Mouse (Mus musculus) cerebellum, postnatal 14 days (tissue): ENCODE measurements around the gene Zfp69.

Experiments
- DNase-seq, 2 experiments: peaks; one replicate each; pipeline ENCODE4 v3.0.0; 2021; ENCODE audit warnings: mixed read lengths in 2 of 2

The Zfp69 gene

DNA sequence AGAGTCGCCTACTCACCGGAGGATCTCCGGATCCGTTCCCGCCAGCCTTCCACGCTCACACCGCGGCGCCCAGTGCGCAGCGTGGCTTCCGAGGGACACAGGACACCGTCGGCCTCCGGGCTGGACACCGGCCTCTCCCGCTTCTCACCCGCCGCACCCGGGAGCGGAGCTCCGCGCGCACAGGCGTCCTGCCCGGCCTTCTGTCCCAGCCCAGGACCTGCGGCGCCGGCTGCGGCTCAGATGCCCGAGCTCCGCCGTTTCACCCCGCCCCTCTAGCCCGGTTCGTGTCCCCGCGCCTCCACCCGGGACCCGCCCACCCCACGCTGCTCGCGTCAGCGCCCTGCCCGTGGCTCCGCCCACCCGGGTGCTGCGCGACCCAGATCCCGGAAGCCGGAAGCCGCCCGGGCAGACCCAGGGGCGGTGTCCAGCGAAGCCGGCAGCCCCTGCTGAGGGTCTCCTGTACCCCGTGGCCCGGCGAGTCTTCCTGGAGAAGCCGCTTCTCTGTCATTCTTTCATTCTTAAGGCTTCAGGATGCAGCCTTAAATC is at the start of gene Zfp69:
Gene Zfp69 (minus strand): TSS at position 272 of the 546 bp plus-strand sequence.
- DNase-seq = peak; percentile 91 to 93

DNA sequence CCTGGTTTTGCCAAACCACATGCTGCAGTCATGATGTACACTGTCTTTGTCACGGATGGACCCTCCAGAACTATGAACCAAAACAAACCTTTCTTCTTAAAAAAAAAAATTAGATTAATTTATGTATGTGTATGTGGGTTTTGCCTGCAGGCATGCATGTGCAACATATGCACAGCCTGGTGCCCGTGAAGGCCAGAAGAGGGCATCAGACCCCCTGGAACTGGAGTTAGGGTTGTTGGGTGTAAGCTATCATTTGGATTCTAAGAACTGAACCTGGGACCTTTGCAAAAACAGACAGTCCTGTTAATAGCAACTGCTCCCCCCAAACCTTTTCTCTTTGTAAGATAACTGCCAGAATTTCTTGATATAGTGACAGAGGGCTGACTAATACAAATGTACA is 49.5 kb upstream of the Zfp69 start:
- DNase-seq = no peak

DNA sequence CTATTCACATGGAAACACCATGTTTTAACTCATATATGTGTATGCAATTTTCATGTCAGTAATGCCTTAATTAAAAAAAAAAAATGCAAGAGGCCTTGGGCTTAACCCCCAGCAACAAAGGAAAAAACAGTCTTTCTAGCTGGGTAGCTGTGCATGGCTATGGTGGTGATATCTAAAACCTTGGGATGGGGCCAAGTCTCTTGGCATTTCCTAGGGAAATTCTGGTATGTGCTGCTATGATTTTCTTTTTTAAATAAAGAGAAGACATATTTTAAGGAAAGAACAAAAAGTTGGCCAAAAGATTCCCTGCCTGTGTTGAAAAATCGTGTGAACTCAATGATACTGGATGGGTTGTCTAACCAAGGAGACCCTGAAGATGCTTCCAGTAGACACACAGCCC is 44.4 kb upstream of the Zfp69 start:
- no peak for DNase-seq

DNA sequence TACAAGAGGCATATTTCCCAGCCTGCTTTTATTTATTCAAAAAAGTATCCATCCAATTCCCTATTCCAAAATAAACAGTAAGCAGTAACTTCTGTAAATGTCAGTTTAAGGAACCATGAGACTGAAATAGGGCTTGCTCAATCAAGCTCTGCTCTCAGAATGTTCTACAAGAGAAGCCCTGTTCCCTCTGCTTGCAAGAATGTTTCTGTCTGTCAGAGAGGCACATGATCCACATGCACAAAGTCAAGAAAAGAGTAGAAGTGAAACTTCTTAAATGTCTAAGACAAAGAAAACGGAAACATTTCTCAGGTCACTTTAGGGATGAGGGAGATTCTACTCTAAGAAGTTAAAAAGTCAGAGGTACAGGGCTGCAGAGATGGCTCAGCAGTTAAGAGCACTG is 41.5 kb upstream of the Zfp69 start:
- DNase-seq = no peak

DNA sequence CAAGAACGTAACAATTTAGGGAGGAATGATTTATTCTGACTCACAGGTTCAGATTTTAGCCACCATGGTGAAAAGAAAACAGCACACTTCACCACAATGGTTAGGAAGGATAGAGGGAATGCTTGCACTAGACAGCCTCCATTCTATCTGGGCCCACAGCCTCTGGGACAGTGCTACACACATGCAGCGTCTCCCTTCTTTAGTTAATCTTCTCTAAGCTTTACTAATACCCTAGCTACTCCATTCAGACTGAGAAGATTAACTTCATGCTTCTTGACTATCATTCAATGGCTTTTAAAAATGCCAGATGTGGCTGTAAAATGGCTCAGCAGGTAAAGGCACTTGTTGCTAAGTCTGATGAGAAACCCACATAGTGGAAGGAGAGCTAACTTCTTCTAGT is 40.8 kb upstream of the Zfp69 start:
- no peak for DNase-seq

DNA sequence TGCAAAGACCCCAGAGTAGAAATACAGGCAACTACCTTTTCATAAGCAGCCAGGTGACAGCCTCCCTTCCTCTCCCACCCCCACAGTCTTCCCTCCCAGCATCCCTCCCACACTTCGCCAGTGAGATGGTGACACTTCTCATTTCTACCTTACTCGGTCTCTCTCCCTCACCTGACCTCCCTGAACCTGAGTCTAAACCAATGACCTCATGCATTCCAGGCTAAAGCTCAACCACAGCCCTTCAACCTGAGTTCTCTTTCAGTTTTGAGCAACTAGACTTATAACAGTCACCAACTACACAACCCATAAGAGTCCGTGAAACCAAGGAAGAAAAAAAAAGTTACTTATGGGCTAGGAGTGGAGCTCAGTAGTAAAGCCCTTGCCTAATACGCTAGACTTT is 35.8 kb upstream of the Zfp69 start:
- DNase-seq = no peak

DNA sequence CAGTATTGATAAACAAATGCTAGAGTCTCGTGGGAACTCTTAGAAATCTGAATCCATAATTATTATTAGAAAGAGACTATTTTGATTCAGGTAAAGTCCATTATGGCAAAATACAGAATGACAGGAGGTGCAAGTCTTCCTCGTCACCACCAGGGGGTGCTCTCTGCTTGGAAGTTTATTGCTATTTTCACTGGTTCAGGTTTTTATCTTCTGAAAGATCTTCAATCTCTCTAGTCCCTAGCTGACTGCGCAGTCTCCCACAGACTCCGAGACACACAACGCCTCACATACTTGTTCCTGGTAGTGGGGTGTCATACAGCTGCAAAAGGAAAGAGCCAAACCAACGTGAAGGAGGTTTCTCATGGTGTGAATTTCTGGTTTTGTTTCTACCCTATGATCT is 34.9 kb upstream of the Zfp69 start:
- DNase-seq = peak; percentile 69 to 75

DNA sequence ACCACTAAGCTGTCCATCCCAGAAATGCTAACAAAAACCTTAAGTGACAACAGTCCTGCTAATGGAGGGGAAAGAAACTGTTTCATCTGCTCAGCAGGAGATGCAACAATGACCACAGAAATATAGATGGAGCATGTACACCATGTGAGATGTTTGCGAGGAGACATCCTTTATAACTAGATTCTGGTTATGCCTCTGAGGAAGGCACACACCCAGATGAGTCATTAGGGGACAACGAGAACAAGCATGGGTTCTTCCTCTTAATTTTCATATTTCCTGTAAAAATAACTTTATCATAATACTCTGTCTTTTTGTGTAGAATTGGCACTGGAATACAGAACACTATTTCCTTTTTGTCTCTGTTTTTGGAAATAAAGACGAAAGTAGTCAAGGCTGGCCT is 26.7 kb upstream of the Zfp69 start:
- no peak for DNase-seq

DNA sequence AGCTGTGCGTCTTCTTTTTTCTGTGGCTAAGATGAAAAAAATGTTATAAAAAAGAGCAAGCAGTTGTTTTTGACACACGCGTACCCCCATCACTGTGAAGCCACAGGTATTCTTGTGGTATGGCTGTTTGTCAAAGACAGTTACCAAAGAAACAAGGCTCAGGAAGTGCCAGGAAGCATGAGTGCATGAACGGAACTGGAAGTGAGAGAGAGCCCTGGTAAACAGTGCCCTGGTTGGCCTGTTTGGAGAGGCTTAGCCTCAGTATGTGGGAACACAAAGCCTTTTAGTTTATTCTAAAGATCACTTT is 23.9 kb upstream of the Zfp69 start:
- no peak for DNase-seq

DNA sequence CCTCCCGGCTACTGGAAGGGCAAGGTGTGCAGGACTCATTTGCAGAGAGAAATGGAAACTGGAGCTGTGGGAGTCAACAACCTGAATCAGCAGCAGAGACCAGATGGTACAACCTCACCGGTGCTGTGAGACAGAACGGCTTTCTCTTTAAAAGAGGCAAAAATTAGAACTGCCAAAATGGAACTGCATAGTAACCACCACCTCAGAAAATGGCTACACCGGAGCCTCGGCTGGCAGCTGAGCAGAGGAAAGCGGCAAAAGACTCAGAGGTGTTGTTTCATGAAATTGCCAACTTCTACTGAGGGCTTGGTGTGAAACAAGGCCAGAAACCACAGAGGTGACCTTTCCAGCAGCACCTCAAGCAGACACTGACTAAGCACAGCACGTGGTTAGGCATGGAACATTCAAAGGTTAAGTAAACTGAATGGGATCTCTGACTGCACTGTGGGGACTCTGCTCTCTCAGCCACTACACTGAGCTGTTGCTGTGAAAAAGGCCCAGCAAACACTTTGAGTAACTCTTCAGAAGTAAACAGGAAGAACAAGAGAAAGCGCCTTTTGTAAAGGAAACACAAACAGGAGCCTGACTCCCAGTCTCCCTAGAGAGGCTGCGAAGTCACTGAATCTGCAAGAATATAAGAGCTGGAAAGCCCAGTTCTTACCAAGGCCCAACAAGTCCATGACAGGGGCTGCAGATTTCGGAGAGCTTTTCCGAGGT is 23.4 kb upstream of the Zfp69 start:
- no peak for DNase-seq

DNA sequence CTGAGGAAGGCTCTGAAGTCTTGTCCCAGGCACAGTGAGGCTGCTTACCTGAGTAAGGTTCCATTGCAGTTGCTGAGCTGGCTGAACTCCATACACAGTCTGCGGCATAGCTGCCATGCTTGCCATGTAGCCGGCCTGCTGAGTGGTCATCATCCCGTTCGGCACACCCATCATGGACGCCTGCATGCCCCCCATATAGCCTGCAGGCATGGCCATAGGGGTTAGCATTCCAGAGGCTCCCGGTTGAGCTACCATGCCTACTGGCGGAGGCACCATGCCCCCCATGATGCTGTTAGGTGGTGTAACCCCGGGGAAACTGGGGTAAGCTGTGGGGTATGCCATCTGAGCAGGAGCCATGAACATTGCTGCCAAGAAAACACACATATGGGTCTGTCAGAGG is 20.3 kb upstream of the Zfp69 start:
- no peak for DNase-seq

DNA sequence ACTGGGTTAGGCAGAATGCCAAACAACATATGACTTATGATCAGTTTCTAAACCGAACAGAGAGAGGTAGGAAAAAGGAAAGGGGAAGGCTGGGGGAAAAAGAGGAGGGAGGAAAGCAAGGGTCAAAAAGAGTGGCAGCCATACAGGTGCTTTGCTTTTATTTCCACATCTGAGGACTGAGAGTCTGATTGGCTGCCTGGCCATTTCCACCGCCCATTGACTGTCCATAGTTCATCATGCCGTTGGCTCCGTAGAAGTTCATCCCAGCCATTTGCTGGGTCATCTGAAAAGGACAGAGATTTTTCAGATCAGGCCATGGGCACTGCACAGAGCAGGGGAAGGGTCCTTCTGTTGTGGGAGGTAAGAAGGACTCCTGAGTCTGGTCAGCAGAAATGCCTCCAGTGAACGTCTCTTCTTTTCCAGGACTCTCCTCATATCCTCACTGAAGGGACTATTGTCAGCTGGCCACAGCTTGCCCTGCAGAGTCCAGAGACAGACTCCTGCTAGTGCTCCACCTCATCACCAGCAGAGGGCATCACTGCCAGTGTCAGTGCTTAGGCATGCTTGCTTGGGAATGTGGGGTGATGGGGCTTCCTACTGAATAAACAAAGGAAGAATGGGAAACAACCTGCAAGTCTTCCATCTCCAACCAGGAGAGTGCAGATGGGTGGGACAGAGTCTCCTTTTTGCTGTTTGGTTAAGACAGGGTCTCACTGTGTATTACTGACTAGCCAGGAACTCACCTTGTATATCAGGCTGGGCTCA is 18.1 kb upstream of the Zfp69 start:
- DNase-seq = peak; percentile 52 to 71

DNA sequence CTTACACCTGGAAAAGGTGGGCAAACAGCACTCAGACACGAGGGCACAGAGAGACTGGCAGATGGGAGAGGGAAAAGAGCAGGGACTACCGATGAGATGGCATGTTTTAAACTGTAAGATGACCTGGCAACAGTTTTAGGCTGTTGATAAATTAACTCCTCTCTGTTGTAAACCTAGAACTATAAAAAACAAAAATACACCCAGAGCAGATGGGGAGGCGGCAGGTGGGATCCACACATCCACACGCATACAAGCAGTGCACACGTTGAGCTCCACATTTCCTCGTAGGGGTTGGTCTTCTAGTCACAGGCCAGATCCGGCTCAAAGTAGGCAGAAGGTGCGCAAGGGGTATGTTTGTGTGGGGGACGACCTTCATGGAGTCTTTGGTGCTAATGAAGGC is 17.0 kb upstream of the Zfp69 start:
- peak in 1 of 2 experiments; percentile 49 for DNase-seq

DNA sequence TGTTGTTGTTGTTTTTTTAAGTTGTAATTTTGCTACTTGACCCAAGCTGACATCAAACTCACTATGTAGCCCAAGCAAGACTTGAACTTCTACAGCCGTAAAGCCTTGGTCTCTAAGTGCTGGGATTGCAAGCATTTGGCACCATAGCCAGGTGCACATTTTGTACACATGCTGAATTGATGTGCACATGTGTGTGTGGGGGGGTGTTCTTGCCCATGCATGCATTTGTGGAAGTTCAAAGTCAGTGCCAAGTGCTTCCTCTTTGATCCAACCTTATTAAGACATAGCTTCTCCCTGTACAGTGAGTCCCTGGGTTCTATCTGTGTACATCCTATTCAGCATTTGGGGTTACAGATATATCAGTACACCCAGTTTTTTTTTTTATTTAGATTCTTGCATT is 4.1 kb upstream of the Zfp69 start:
- no peak for DNase-seq

DNA sequence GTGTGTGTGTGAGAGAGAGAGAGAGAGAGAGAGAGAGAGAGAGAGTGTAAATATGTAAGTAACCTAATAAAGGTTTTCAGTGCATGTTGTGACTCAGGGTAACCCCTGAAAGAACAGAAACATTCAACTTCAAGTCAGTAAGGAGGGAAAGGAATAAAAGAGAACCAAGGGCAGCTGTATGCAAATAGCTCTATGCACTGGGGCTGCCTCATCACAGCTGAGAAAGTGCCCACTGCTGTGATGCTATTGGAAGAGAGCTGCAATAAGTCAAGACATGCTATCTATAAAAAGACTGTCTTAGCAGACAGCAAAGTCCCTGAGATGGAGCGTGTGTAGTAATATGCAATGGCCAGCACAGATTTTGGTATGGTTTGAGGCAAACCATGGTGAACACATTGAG is 2.2 kb upstream of the Zfp69 start:
- DNase-seq = no peak

DNA sequence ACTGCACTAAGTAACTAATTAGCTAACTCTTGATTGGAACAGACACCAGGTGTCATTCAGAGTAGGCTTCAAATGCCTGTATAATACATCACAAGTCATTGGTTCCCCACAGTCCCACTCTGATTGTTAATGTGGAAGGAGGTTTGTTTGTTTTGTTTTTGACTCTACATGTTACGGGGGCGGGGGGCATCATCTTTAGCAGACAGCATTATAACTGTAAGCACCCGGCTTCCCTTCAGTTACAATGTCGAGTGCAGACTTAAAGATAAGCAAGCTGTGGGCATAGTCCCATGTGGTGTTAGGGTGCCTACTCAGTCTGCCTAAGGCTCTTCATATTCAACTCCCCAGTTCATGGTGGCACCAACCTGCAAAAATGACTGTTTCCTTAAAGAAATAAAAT is 1.5 kb upstream of the Zfp69 start:
- DNase-seq = no peak

DNA sequence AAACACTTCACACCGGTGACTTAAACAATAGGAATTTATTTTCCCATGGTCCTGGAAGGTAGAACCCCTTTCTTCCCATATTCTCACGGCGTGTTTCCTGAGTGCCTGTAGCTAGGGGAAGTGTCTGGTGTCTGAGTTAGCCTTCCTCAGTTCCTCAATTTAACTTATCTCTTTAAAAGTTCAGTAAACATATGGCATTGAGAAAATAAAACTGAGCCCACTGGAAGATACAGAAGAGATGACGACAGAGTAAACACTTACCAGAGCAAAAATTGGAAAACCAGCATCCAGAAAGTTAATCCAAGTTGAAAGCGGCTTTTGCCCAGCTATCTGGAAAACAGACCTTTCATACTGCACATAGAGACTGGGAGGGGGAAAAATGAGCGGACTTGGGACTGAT is 664 bp upstream of the Zfp69 start:
- no peak for DNase-seq

DNA sequence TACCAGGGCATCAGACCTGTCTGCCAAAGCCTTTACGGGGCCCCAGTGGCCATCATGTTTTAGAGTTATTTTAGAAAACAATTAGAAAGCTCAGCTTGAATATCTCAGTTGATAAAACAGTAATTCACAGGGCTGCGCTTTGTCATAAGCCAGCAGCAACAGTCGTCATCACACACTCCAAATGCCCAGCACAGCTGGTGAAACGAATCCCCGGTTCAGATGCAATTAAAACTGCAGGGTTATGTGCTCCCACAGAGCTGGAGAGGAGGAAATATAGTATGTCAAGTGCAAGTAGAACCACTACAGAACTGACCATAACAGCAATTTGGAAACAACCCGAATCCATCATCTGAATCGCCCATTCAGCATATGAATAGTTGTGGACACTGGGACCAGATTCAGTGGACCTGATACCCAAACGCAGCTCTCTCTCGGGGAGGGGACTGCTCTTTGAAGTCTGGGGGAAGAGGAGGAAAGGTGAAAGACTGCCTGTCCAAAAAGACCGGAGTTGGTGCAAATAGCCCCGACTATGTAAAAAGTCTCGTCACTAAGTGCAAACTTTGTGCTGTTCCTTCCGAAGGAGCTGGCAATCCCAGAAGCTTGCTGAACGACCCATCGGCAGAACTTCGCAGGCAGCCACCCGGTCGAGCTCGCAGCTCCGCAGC is 604 bp downstream of the Zfp69 start:
- DNase-seq = no peak

DNA sequence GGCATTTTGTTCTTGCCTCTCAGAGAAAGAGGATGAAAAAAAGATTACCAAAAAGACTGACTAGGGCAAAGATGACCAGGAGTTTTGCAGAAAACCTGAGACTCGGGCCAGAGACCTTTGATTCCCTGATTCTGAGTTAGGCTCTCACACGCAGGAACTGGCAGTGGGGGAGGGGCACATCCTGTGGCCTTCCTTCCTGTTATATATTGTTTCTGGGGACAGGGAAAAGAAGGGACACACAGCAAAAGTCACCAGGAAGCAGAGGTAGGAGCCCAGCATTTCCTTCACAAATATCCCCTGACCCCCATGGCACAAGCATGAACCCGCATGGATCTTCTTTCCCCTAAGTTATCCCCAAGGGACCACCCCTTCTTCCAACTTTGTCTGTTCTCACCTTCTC is 2.6 kb downstream of the Zfp69 start:
- DNase-seq = no peak

DNA sequence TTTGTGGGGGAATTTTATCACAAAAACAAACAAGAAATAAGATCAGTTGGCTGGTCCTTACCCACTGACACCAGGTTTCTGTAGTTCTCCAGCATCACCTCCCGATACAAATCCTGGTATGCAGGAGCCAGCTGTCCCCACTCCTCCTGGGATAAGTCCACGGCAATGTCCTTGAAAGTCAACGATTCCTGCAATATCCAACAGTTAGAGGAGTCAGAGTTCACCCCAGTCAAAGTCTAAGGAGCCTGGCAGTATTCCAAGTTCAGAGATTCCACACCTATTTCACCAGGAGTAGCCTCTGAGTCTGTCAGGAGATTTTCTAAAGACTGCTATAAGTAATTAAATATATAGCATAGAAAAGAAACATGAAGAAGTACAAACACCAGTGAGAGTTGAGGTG is 16.5 kb downstream of the Zfp69 start:
- DNase-seq = no peak

DNA sequence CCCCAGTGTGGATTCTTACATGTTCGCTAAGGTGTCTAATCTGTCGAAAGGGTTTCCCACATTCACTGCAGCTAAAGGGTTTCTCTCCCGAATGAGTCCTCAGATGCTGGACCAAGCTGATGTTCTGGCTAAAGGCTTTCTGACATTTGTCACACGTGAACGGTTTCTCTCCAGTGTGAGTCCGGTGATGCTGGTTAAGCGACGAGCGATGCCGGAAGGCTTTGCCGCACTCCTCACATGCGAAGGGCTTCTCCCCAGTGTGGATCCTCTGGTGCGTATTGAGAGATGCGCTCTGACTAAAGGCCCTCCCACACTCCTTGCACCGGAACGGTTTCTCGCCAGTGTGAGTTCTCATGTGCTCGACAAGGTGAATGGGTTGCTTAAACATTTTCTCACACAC is 20.8 kb downstream of the Zfp69 start:
- no peak for DNase-seq

DNA sequence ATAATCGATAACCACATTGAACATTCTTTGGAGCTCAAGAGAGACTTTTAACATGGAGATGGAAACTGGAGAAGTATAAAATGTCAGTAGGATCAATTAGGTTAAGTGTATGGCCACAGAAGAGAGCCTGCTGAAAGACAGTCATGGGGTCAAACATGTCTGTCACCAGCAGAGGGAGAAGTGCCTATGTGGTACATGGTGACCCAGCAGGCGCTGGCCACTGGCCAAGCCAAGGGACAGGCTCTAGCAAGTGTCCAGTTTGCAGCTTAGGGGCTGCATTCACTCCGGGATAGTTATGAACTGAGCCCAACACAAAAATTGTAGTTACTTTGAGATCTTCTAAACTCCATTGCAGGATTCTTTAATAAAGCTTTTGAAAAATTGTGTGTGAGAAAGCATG is 22.8 kb downstream of the Zfp69 start:
- DNase-seq = peak; percentile 41 to 65

DNA sequence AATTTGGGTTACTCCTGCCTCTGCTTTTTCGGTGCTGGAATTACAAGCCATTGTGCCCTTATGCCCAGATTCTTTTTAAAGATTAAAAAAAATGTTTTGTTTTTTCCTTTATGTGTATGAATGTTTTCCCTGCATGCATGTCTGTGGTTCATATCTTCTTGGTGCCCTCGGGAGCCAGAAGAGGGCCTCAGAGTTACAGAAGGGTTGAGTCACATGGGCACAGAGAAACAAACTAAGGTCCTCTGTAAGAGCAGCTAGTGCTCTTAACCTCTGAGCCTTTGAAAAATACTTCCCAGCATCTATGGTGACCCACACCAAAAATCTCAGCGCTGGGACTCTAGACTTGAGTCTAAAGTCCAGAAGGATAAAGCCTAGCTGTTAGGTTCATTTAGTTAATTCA is 26.1 kb downstream of the Zfp69 start:
- peak; percentile 50 to 51 for DNase-seq
